Mouse (Mus musculus) lung, embryonic 15.5 days (tissue): ENCODE measurements around the gene Myct1. TPM values are rescaled to one million over a fixed set of nuclear protein-coding genes. Genes with fewer than 3 reads are reported as not detected.

Experiments
- ATAC-seq: fragments of 200-750 bp; cut with Nextera tagmentation; 2 replicates; pipeline ENCODE4 v1.8.0; 2017; ENCODE audit warnings: moderate number of reproducible peaks, borderline replicate concordance; ENCODE audit not compliant: low FRiP score, low TSS enrichment; ENCODE audit errors: extremely low read depth
- H3K27ac ChIP-seq: fragments of 300-500 bp; sonication (generic); 2 replicates; pipeline ENCODE4 v1.5.1; 2015; ENCODE audit warnings: moderate library complexity, mild to moderate bottlenecking, inconsistent platforms
- H3K27me3 ChIP-seq: fragments of 300-500 bp; sonication (generic); 2 replicates; pipeline ENCODE4 v1.6.1; 2015; ENCODE audit warnings: inconsistent platforms
- H3K36me3 ChIP-seq: fragments of 300-500 bp; sonication (generic); 2 replicates; pipeline ENCODE4 v1.6.1; 2015; ENCODE audit warnings: inconsistent platforms
- H3K4me1 ChIP-seq: fragments of 300-500 bp; sonication (generic); 2 replicates; pipeline ENCODE4 v1.6.1; 2015; ENCODE audit warnings: inconsistent platforms
- H3K4me2 ChIP-seq: fragments of 300-500 bp; sonication (generic); 2 replicates; pipeline ENCODE4 v1.6.1; 2015; ENCODE audit warnings: inconsistent platforms, mild to moderate bottlenecking, moderate library complexity
- H3K4me3 ChIP-seq: fragments of 300-500 bp; sonication (generic); 2 replicates; pipeline ENCODE4 v1.5.1; 2015; ENCODE audit warnings: mild to moderate bottlenecking, inconsistent platforms
- H3K9ac ChIP-seq: fragments of 300-500 bp; sonication (generic); 2 replicates; pipeline ENCODE4 v1.6.1; 2015; ENCODE audit warnings: inconsistent platforms
- H3K9me3 ChIP-seq: fragments of 300-500 bp; sonication (generic); 2 replicates; pipeline ENCODE4 v1.6.1; 2016; ENCODE audit warnings: inconsistent platforms
- WGBS: fragments of 180-500 bp; shearing (Covaris S2); methylation state at CpG from one replicate; pipeline ENCODE4 v1.1.7; 2015; 5-methylcytosine and 5-hydroxymethylcytosine counted together
- polyA plus RNA-seq: library from polyadenylated mRNA; unstranded; fragments of >200 nt; fragmentation: Nextera tagmentation; extraction: Ambion mirVana; gene quantifications from 2 replicates; pipeline ENCODE4 v1.2.1, GENCODE M21; 2015

Myct1 gene
- polyA plus RNA-seq, 1 experiment from 2014 or later: 10.4 TPM

DNA sequence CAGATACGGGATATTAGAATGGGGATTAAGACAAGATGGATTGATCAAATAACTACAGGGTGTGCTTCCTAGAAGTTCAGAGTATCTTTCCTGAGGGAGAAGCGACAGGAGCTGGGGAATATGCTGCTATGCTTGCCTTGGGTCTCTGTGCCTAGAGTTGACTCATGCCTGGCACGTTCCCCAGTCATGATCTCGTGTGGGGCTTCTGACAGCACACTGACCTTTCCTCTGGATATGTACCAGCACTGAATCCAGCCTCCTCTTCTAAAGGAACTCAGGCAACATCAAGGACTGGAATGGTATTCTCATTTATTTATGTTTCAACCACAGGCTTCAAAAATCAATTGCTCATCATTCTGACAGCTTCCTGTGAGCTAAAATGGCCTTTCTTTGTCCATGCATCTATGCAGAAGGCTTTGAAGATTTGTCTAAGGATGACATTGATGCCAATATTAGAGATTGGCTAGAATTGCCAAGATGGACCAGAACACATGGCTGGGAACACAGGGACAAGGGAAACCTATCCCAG, 40.2 kb downstream of the Myct1 start:
- no peak for ATAC-seq
- 67% methylated on average over 4 of the region's 4 CpGs for WGBS
- no peak overlapping the region for H3K4me3 ChIP-seq
- no peaks in the 10 kb centered on the region for H3K36me3 ChIP-seq
- no peak overlapping the region for H3K9ac ChIP-seq
- H3K4me2 ChIP-seq: no peak overlapping the region
- no peaks in the 10 kb centered on the region for H3K4me1 ChIP-seq
- H3K27ac ChIP-seq: no peak overlapping the region
- no peaks in the 10 kb centered on the region for H3K27me3 ChIP-seq
- no peaks in the 10 kb centered on the region for H3K9me3 ChIP-seq

DNA sequence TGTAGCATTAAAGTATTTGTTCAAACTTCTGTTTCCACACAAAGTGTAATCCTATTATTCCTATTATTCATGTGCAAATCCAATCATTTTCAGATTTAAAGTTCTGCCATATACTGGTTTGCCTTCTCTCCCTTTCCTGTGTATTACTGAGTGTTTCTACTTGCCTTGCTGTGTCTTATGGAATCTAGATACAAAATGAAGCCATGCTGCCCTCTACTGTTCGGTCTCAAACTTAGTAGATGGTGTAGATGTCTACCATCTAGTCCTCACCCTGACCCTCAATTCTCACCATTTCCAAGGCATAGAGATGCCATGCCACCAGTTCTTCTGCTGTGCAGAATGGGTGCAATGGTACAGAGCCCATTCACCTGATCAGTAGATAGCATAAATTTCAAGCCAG, 40.8 kb downstream of the Myct1 start:
- Histone ChIP-seq H3K4me1 (no peaks in the 10 kb centered on the region), H3K36me3 (no peaks in the 10 kb centered on the region), H3K27me3 (no peaks in the 10 kb centered on the region), H3K9ac (no peak overlapping the region), H3K27ac (no peak overlapping the region), H3K9me3 (no peaks in the 10 kb centered on the region), H3K4me2 (no peak overlapping the region), H3K4me3 (no peak overlapping the region)
- no peak for ATAC-seq
- WGBS: 26% methylated on average over 1 of the region's 1 CpGs

GRCm38 (mm10) chr10:5637322-5637721, 43.7 kb downstream of the Myct1 start:
- H3K4me2 ChIP-seq: no peak overlapping the region
- H3K27ac ChIP-seq: no peak overlapping the region
- H3K27me3 ChIP-seq: no peaks in the 10 kb centered on the region
- H3K4me3 ChIP-seq: no peak overlapping the region
- no peak overlapping the region for H3K9ac ChIP-seq
- H3K36me3 ChIP-seq: no peaks in the 10 kb centered on the region
- ATAC-seq: no peak
- H3K4me1 ChIP-seq: no peaks in the 10 kb centered on the region
- no peaks in the 10 kb centered on the region for H3K9me3 ChIP-seq
- WGBS: 64% methylated on average over 4 of the region's 4 CpGs

DNA sequence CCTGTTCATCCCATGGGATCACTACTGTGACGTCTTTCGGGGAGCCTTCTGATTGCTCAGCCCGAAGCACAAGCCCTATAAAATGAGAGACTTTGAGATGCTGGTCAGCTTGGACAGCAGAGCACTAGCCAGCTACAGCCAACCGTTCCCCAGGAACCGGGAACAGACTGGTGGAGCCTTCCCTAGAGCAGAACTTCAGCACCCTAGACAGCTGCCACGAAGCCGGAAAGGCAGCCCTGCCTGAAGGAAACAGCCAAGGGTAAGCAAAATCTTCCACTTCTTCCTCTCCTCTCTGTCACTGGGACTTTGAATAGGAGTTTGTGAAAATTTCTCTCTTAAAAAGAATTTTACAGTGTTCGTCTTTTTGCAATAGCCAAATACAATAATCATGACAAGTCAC, 45.5 kb downstream of the Myct1 start, which contains the start of gene Vip:
Vip (plus strand) TSS at position 107 of the 400 bp plus-strand sequence.
- H3K27ac ChIP-seq: no peak within 1 kb of the TSS
- ATAC-seq: no peak
- no peak within 1 kb of the TSS for H3K9ac ChIP-seq
- no peaks in the 10 kb centered on the region for H3K27me3 ChIP-seq
- no peaks in the 10 kb centered on the region for H3K36me3 ChIP-seq
- 31% methylated on average over 8 of the region's 8 CpGs for WGBS
- no peak within 1 kb of the TSS for H3K4me2 ChIP-seq
- no peaks in the 10 kb centered on the region for H3K4me1 ChIP-seq
- H3K9me3 ChIP-seq: no peaks in the 10 kb centered on the region
- no peak within 1 kb of the TSS for H3K4me3 ChIP-seq

Other genes starting within 250 kb of the Myct1 start
- 4.8 and 4.9 TPM in 2 replicates for gene Syne1, start 42.3 kb upstream of the Myct1 start, polyA plus RNA-seq
- 0.50 and 1.0 TPM in 2 replicates for gene Vip, start 45.4 kb downstream of the Myct1 start, polyA plus RNA-seq
- 84.3 and 92.5 TPM in 2 replicates for gene Fbxo5, start 211.8 kb downstream of the Myct1 start, polyA plus RNA-seq
- gene Mtrf1l, start 230.1 kb downstream of the Myct1 start, polyA plus RNA-seq: 14.1 and 16.7 TPM in 2 replicates